Mouse (Mus musculus) MEL-GATA-1-ER (cell line): ENCODE data around the gene Cep104.

Experiments
- DNase-seq: peaks from one replicate; pipeline ENCODE4 v3.0.0-alpha.2; 2012; ENCODE audit warnings: low read depth; ENCODE audit errors: extremely low read depth

Cep104 gene

GRCm38 (mm10) chr4:153992715-153993114 lies 17.7 kb downstream of the Cep104 start:
- no peak for DNase-seq

DNA sequence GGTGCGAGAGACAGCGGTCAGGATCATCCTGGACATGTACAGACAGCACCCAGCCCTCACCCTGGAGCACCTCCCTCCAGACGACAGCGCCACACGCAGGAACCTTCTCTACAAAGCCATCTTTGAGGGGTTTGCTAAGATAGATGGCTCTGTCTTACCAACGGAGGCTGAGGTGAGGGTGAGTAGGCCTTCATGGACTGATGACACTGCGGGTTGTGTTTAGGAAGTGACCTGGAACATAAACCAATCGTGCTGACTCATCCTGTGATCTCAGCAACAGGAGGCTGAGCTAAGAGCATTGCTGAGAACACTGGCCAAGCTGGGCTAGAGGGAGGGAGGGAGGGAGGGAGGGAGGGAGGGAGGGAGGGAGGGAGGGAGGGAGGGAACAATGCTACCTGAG lies 18.5 kb downstream of the Cep104 start:
- no peak for DNase-seq

DNA sequence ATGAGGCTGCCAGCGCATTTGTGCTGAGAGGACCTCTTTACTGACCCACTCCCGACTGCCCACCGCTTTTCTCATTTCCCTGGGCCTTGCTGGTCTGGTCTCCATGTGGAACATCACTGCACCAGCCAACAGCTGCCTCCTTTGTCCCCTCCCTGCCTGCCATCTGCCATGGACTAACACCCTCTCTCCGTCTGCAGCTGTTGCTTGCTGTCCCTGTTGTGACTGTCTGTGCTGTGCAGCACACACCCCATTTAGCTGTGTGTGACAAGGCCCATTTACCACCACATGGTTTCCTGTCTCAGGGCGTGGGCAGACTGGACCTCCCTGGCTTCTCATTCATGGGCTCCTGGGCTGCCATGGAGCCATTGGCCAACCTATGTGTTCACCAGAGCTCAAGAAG lies 30.5 kb downstream of the Cep104 start:
- DNase-seq = no peak

DNA sequence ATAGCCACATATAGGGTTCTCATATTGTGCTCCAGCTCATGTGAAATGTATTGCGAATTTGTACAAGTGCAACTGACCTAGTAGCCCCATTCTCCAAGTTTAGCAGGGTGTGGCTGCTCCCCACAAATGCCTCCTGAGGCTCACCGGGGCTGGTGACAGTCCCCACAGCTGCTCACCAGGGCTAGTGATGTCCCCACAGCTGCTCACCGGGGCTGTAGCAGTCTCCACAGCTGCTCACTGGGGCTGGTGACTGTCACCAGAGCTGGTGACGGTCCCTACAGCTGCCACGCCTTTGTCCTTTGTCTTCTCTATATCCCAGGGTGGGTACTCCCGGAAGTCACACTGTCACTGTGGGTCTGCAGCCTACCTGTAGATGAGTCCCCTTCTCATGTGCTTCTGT lies 31.3 kb downstream of the Cep104 start:
- no peak for DNase-seq

GRCm38 (mm10) chr4:154007759-154008158 lies 32.8 kb downstream of the Cep104 start:
- DNase-seq = no peak

DNA sequence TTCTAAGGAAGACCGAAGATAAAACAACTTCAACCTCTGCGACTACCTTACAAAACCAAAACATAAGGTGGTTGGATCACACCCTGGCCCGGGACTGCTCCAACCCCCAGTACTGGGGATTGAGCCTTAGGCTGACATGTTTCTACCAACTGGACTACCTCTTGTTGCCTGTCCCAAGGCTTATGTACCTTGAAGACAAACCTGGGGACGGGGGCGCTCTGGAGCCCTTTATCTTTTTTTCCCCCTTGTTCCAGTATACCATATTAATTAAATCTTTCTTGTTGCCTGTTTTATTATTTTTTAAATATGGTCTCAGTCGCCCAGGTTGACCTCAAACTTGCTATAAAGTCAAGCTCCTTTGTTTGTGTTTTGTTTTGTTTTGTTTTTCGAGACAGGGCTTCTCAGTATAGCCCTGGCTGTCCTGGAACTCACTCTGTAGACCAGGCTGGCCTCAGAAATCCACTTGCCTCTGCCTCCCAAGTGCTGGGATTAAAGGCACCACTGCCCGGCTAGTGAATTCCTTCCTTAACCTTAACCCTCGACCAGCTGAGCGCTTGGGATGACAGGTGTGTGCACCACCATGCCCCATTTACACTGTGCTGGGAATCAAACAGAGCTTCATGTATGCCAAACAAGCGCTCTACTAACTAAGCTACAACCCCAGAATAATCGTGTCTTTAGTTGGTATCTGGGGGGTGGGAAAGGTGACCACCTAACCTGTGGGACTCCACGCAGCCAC lies 36.1 kb downstream of the Cep104 start:
- no peak for DNase-seq

DNA sequence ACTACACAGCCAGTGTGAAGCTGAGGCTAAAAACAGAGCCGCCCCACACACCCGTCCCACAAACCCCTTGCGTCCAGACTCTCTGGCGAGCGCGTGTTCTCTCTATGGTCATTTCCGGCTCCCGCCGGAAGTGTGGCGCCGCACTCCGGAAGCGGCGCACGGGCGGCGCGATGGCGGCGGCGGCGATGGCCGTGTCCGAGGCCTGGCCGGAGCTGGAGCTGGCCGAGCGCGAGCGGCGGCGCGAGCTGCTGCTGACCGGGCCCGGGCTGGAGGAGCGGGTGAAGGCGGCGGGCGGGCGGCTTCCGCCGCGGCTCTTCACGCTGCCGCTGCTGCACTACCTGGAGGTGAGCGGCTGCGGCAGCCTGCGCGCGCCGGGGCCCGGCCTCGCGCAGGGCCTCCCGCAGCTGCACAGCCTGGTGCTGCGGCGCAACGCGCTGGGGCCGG lies 36.7 kb downstream of the Cep104 start, which contains the start of gene Lrrc47:
TSS of gene Lrrc47 (plus strand) at position 86 of the 444 bp plus-strand sequence.
- DNase-seq = peak; percentile 52

GRCm38 (mm10) chr4:154012132-154012882 lies 37.3 kb downstream of the Cep104 start:
- no peak for DNase-seq

- DNase-seq = no peak
Observed at GRCm38 (mm10) chr4:154015476-154015875, 40.5 kb downstream of the Cep104 start.

- no peak for DNase-seq
Observed at GRCm38 (mm10) chr4:154019571-154019970, 44.6 kb downstream of the Cep104 start.

GRCm38 (mm10) chr4:154021432-154021831 lies 46.4 kb downstream of the Cep104 start:
- no peak for DNase-seq

DNA sequence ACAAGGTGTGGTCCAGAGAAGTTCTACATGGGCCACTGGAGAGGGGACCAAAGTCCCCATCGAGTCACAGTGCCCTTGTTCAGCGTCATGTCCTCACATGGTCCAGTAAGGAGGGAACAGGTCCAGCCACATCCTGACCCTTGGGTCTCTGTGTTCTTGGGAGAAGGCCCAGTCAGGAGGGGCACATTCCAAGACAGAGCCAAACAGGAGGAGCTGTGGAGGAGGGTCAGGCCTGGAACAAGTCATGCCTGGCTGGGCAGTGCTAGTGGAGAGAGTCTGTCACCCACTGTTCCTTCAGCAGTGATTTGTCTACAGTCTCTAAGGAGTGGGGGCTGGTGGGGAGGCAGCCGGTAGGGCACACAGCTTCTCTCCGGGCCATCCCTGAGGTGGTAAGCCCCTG lies 47.4 kb downstream of the Cep104 start:
- no peak for DNase-seq

DNA sequence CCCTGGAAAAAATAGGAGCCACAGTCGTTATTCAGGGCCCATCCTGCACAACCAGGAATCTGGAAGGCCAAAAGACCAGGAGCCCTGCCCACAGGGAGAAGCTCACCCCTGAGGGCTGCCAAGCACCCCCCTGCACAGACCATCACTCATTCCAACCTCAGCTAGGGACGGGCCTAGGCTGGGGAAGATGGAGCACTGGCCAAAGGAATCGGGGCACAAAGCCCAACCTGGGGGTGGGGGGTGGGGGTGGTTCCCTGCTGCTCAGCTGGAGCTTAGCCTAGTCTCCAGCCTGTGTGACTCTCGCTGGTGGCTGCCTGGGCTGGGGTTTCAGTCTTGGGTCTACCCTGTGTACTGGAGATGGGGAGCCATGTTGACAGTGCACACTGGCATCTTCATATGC lies 47.9 kb downstream of the Cep104 start:
- no peak for DNase-seq

DNA sequence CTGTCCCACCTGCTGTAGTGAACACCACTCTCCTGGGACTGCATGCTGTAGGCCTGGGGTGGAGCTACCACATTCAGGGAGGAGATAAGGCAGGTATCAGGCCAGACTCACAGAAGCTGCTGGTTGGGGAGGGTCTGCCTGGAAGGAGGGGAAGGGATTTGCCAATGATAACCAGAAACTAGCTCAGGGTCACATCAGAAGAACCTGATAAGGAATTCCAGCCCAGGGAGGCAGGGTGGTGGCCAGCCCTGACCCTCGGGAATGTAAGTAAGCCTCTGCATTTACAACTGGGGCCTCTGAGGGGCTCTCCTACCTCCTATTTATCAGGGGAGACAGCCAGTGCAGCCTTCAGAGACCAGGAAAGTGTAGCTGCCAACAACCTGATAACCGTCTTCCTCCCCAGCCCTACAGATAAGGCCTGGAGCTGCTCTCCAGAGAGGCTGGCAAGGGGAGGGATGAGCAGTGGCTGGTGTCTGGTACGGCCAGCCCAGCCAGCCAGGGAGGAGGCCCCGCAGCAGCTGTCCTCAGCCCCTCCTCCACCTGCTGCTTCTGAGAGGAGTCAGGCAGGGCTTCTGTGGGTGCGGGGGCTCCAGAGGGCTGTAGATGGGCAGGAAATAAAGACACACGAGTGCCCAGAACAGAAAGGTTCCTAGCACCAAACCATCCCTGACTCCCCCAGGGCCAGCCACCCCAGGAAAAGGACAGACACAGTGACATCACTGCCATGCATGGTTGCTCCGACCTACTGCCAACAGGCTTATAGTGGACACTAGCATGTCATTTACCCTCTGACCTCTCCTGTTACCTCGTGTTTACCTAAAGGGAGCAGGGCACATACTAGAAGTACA lies 49.0 kb downstream of the Cep104 start:
- peak; percentile 92 for DNase-seq

- DNase-seq = peak; percentile 43
Observed at GRCm38 (mm10) chr4:154024729-154025521, 49.9 kb downstream of the Cep104 start.

- DNase-seq = peak; percentile 84
Observed at GRCm38 (mm10) chr4:154025641-154026440, 50.8 kb downstream of the Cep104 start, which contains the start of gene Smim1. Gene Smim1 (minus strand): TSS chr4:154026230.

GRCm38 (mm10) chr4:154026441-154026761 lies 51.4 kb downstream of the Cep104 start:
- no peak for DNase-seq

DNA sequence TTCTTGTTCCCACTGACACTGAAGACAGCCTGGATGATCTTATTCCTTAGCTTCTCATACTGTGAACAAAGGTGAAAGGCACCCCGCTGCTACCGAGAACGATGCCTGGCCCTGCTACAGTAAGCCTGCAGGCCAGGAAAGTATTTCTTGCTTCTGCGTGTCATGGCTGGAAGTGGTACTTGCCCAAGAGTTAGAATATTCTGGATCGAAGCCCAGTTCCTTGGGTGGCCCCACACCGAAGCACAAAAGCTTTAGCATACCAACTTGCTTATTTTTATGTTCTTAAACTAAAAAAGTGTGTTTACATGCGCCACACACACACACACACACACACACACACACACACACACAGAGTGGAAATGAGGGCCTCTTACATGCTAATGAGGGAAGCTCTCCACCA lies 53.1 kb downstream of the Cep104 start:
- DNase-seq = no peak

GRCm38 (mm10) chr4:154028646-154029045 lies 53.7 kb downstream of the Cep104 start:
- no peak for DNase-seq

GRCm38 (mm10) chr4:154037123-154037522 lies 62.1 kb downstream of the Cep104 start:
- no peak for DNase-seq
